Mouse (Mus musculus): ENCODE measurements around the gene 9130023H24Rik. TPM values are rescaled to one million over a fixed set of nuclear protein-coding genes. Genes with fewer than 3 reads are reported as not detected.

Gene 9130023H24Rik
- total RNA-seq, 2 experiments from 2014 or later, result 3.3 to 4.2 TPM

DNA sequence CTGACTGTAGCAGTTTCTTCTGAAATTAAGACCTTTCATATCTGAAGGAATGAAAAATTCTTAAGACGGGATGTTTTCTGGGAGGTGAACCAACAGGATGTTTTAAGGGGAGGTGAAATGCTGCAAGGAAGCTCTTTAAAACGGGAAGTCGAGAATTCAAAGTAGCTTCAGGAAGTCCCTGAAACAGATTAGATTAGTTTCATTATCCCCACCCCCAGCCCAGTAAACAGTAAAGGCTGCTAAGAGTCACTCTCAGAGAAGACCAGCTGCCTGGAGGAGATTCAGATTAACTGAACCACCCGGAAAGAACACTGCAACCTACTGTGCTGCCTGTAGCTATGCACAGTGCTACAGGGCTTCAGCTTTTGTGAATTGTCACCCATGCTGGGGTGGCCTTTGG is 17.9 kb downstream of the 9130023H24Rik start:
- TF ChIP-seq CTCF (IDR thresholded peaks at IDR 0.05), result no peak
- Histone ChIP-seq H3K4me3 (no peak overlapping the region), H3K27ac (peak overlapping the region; percentile 72; the same call in 1 of the 2 replicates)
- intact Hi-C loops (cut with DNase I), result no loop called here
- DNase-seq (ENCODE audit: extremely low spot score in 1 of 2, low spot score in 2 of 2), result no peak

DNA sequence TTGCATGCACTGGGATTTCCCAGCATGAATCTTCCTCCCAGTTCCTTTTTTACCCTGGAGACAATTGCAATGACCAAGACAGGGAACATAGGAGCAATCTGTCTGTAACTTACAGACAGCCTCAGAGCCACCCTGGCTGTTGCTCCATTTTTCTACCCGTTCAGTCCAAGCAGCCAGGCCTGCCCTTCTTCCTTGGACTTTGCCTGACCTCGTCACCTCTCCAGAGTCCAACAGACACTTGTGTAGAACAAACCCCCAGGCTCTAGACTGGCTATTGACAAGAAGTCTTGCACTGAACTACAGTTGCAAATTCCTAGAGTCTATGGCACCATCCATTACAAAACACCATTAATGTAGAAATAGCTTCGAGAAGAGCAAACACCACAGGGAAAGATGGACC is 28.0 kb downstream of the 9130023H24Rik start:
- intact Hi-C loops (cut with DNase I), result loop anchor here (2.0 kb wide), 2 partner anchors 111 to 217 kb away; partner anchors contain the start of gene Pycard
- TF ChIP-seq CTCF (IDR thresholded peaks at IDR 0.05), result no peak
- Histone ChIP-seq H3K4me3 (no peak overlapping the region), H3K27ac (no peak overlapping the region)
- DNase-seq (ENCODE audit: extremely low spot score in 1 of 2, low spot score in 2 of 2), result no peak

DNA sequence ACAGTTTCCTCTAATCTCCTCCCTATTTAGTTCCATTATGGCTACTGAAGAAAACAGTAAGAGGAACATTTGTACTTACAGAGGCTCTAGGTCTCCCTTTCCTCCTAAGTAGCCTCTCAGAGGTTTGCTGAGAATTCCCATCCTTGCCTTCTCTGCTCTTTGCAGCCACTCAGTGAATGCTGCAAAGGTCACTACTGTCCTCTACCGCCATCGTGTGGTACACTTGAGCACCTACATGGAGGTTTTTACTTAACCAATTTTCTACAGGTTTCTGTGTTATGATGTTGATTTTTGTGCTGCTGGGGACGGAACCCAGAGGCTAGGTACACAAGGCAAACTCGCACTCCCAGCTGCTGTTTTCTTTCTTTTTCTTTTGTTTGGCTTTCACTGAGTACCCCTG is 29.6 kb downstream of the 9130023H24Rik start:
- Histone ChIP-seq H3K4me3 (no peak overlapping the region), H3K27ac (no peak overlapping the region)
- intact Hi-C loops (cut with DNase I), result loop anchor here (2.0 kb wide), 2 partner anchors 109 to 215 kb away; partner anchors contain the start of gene Pycard
- peak; percentile 95 for TF ChIP-seq CTCF (IDR thresholded peaks at IDR 0.05)
- peak; percentile 52 to 55 for DNase-seq (ENCODE audit: extremely low spot score in 1 of 2, low spot score in 2 of 2)

DNA sequence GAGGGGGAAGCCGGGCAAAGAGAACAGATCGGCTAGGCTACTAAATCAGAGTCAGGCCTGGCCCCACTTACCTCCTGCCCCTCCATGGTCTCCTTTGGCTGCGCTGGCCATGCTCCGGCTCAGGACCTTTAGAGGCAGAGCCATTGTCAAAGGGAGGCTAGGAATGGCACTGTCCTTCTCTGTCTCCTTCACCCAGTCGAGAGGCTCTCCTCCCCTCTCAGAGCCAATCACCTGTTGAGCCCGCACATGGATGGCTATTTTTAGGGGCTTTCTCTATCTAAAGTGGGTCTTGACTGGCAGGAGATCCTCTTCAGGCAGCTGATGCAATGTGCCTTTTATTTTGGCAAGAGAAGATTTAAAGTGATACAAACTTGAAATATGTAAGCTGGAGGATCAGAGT is 31.7 kb downstream of the 9130023H24Rik start, which contains the start of gene Cox6a2:
Gene Cox6a2, minus strand, starts transcription at position 236 of the 400 bp plus-strand sequence.
- intact Hi-C loops (cut with DNase I), result no loop called here
- TF ChIP-seq CTCF (IDR thresholded peaks at IDR 0.05), result no peak
- H3K27ac ChIP-seq, result no peak within 1 kb of the TSS

DNA sequence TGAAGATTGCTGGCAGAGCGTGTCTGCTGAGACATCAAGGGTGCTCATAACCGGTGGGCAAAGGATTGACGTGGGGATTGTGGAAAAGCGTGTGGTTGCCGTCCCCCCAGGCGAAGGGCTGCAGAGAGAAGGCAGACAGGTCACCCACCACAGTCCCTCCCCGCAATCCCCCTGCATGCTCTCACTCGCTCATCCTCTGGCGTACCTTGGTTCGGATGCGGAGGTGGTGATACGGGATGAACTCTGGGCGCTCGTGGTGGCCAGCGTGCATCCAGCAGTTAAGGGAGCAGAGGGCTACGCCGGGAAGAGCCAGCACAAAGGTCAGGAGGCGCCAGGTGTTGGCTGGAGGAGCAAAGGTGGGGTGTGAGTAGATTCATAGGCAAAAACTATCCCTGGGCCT is 32.1 kb downstream of the 9130023H24Rik start:
- intact Hi-C loops (cut with DNase I), result no loop called here
- no peak overlapping the region for H3K4me3 ChIP-seq
- no peak for TF ChIP-seq CTCF (IDR thresholded peaks at IDR 0.05)
- DNase-seq (ENCODE audit: extremely low spot score in 1 of 2, low spot score in 2 of 2), result no peak
- H3K27ac ChIP-seq, result no peak overlapping the region

More for the DNA sequence above, 31.7 kb downstream of the 9130023H24Rik start, which contains the start of gene Cox6a2:
- H3K4me3 ChIP-seq, result no peak within 1 kb of the TSS
- DNase-seq (ENCODE audit: extremely low spot score in 1 of 2, low spot score in 2 of 2), result no peak

DNA sequence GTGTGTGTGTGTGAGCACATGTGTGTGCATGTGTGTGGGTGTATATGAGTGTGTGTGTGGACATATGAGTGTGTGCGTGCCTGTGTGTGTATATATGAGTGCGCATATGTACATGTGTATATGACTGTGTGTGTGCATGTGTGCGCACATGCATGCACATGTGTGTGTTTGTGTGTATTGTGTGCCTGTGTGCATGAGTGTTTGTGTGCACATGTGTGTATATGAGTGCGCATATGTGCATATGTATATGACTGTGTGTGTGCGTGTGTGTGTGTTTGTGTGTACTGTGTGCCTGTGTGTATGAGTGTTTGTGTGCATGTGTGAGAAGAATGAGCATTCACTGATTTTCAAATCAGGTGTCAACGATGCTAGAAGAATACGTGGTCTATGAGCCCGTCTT is 33.7 kb downstream of the 9130023H24Rik start:
- intact Hi-C loops (cut with DNase I), result no loop called here
- Histone ChIP-seq H3K4me3 (no peak overlapping the region), H3K27ac (no peak overlapping the region)
- TF ChIP-seq CTCF (IDR thresholded peaks at IDR 0.05), result no peak
- no peak for DNase-seq (ENCODE audit: extremely low spot score in 1 of 2, low spot score in 2 of 2)

DNA sequence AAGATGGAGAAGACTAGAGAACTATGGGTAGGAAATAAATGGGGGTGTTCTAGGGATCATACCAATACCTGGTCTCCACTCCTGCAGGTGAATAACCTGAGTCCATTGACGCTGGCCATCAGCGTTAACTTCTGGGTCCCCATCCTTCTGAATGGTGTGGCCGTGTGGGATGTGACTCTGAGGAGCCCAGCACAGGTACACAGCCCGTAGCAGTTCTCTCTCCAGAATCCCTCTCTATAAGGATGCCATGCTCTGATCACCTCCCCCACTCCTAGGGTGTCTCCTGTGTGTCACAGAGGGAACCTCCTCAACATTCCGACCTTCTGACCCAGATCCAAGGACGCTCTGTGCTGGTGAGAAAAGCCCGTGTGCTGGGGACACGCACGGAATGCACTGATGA is 34.8 kb downstream of the 9130023H24Rik start:
- DNase-seq (ENCODE audit: extremely low spot score in 1 of 2, low spot score in 2 of 2), result no peak
- TF ChIP-seq CTCF (IDR thresholded peaks at IDR 0.05), result no peak
- Histone ChIP-seq H3K27ac (no peak overlapping the region), H3K4me3 (no peak overlapping the region)
- intact Hi-C loops (cut with DNase I), result no loop called here

DNA sequence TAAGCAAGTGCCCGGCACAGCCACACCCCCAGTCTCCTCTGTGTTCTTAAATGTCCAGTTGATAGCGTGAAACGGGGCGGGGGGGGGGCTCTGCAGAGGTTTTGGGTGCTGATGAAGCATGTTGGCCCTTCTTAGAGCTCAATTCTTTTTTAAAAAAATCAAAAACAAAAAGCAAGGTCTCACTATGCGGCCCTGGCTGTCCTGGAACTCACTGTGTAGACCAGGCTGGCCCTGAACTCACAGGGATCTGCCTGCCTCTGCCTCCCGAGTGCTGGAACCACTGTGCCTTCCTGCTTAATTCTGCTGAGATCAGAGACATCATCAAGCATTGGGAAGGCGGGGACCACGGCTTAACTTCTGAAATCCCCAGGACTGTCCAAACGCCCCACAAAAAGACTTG is 36.2 kb downstream of the 9130023H24Rik start:
- no peak overlapping the region for H3K27ac ChIP-seq
- intact Hi-C loops (cut with DNase I), result no loop called here
- TF ChIP-seq CTCF (IDR thresholded peaks at IDR 0.05), result no peak
- no peak for DNase-seq (ENCODE audit: extremely low spot score in 1 of 2, low spot score in 2 of 2)
- H3K4me3 ChIP-seq, result no peak overlapping the region

Other genes starting within 250 kb of the 9130023H24Rik start
- 1 to 10 TPM; 1.5 to 3.7 TPM for gene Pycard, start 244.2 kb downstream of the 9130023H24Rik start, total RNA-seq (2021)
- gene Trim72, start 234.1 kb downstream of the 9130023H24Rik start, total RNA-seq (2021), result 1 to 10 TPM; 1.0 to 1.1 TPM
- 10 to 100 TPM in 1 of 2 experiments, 1 to 10 TPM in 1; 9.2 to 10.9 TPM for gene Itgam, start 175.4 kb downstream of the 9130023H24Rik start, total RNA-seq (2021)
- gene Gm49368, start 175.3 kb downstream of the 9130023H24Rik start, total RNA-seq (2021), result not detected
- under 1 TPM in 1 of 2 experiments, not detected in 1; 0.07 TPM for gene Itgax, start 108.5 kb downstream of the 9130023H24Rik start, total RNA-seq (2021)
- not detected for gene Itgad, start 83.7 kb downstream of the 9130023H24Rik start, total RNA-seq (2021)
- gene Cox6a2, start 31.6 kb downstream of the 9130023H24Rik start, total RNA-seq (2021), result 1 to 10 TPM; 7.5 to 9.8 TPM
- gene Armc5, start 689 bp downstream of the 9130023H24Rik start, total RNA-seq (2021), result 10 to 100 TPM; 12.3 to 13.6 TPM
- gene Tgfb1i1, start 8.8 kb upstream of the 9130023H24Rik start, total RNA-seq (2021), result 10 to 100 TPM; 18.9 to 22.2 TPM
- gene Slc5a2, start 27.6 kb upstream of the 9130023H24Rik start, total RNA-seq (2021), result not detected
- 10 to 100 TPM; 27.5 to 27.7 TPM for gene BC017158, start 60.1 kb upstream of the 9130023H24Rik start, total RNA-seq (2021)
- gene Rgs10, start 180.7 kb upstream of the 9130023H24Rik start, total RNA-seq (2021), result 10 to 100 TPM; 46.0 to 47.0 TPM
- gene Tial1, start 223.7 kb upstream of the 9130023H24Rik start, total RNA-seq (2021), result 100 to 1,000 TPM; 106 to 109 TPM

Measured in left cerebral cortex, adult 2 months (tissue).